Mouse (Mus musculus) forebrain, embryonic 13.5 days (tissue): Measurements from ENCODE around the gene Slc25a13. TPM values are rescaled to one million over a fixed set of nuclear protein-coding genes. Genes with fewer than 3 reads are reported as not detected.

Experiments used
- ATAC-seq: fragments of 200-750 bp; cut with Nextera tagmentation; 2 replicates; pipeline ENCODE4 v1.8.0; 2017
- H3K27ac ChIP-seq: fragments of 300-500 bp; sonication (generic); 2 replicates; pipeline ENCODE4 v1.5.1; 2015; ENCODE audit warnings: inconsistent platforms, mild to moderate bottlenecking, moderate library complexity
- H3K27me3 ChIP-seq: fragments of 300-500 bp; sonication (generic); 2 replicates; pipeline ENCODE4 v1.6.1; 2015; ENCODE audit warnings: mild to moderate bottlenecking, inconsistent platforms
- H3K36me3 ChIP-seq: fragments of 300-500 bp; sonication (generic); 2 replicates; pipeline ENCODE4 v1.6.1; 2015; ENCODE audit warnings: mild to moderate bottlenecking, inconsistent platforms; ENCODE audit not compliant: poor library complexity, severe bottlenecking
- H3K4me1 ChIP-seq: fragments of 300-500 bp; sonication (generic); 2 replicates; pipeline ENCODE4 v1.6.1; 2015; ENCODE audit warnings: inconsistent platforms
- H3K4me2 ChIP-seq: fragments of 300-500 bp; sonication (generic); 2 replicates; pipeline ENCODE4 v1.6.1; 2015; ENCODE audit warnings: inconsistent platforms, mild to moderate bottlenecking, moderate library complexity
- H3K4me3 ChIP-seq: fragments of 300-500 bp; sonication (generic); 2 replicates; pipeline ENCODE4 v1.5.1; 2015; ENCODE audit warnings: mild to moderate bottlenecking, inconsistent platforms
- H3K9ac ChIP-seq: fragments of 300-500 bp; sonication (generic); 2 replicates; pipeline ENCODE4 v1.6.1; 2015; ENCODE audit warnings: mild to moderate bottlenecking, inconsistent platforms
- H3K9me3 ChIP-seq: fragments of 300-500 bp; sonication (generic); replicated peaks from 2 replicates; pipeline ENCODE4 v1.6.1; 2016; ENCODE audit warnings: inconsistent platforms
- WGBS: fragments of 180-500 bp; shearing (Covaris S2); methylation state at CpG from one replicate; pipeline ENCODE4 v1.1.7; 2015; 5-methylcytosine and 5-hydroxymethylcytosine counted together
- polyA plus RNA-seq: library from polyadenylated mRNA; unstranded; fragments of >200 nt; fragmentation: Nextera tagmentation; extraction: Ambion mirVana; gene quantifications from 2 replicates; pipeline ENCODE4 v1.2.1, GENCODE M21; 2015

The Slc25a13 gene
- polyA plus RNA-seq, 1 experiment from 2014 or later = 15.3 TPM

- WGBS = 9% methylated on average over 5 of the region's 5 CpGs
- H3K4me2 ChIP-seq = peak overlapping the region; percentile 94
- peak overlapping the region; percentile 79 for H3K9ac ChIP-seq
- ATAC-seq = no peak
- H3K27ac ChIP-seq = no peak overlapping the region
- H3K36me3 ChIP-seq = no peaks in the 10 kb centered on the region
- peaks cover 17% of the 10 kb centered on the region for H3K4me1 ChIP-seq
- H3K9me3 ChIP-seq = no peaks in the 10 kb centered on the region
- H3K27me3 ChIP-seq = no peaks in the 10 kb centered on the region
- peak overlapping the region; percentile 64 for H3K4me3 ChIP-seq
Observed at GRCm38 (mm10) chr6:6217286-6217625, 283 bp upstream of the Slc25a13 start.

GRCm38 (mm10) chr6:6216120-6216506, 860 bp downstream of the Slc25a13 start:
- Histone ChIP-seq H3K4me2 (peak overlapping the region; percentile 94), H3K4me3 (peak overlapping the region; percentile 64), H3K9me3 (no peaks in the 10 kb centered on the region), H3K36me3 (no peaks in the 10 kb centered on the region), H3K4me1 (peaks cover 17% of the 10 kb centered on the region), H3K27ac (no peak overlapping the region), H3K27me3 (no peaks in the 10 kb centered on the region), H3K9ac (peak overlapping the region; percentile 79)
- 42% methylated on average over 5 of the region's 5 CpGs for WGBS
- ATAC-seq = no peak

- Histone ChIP-seq H3K4me2 (no peak overlapping the region), H3K9me3 (no peaks in the 10 kb centered on the region), H3K27me3 (no peaks in the 10 kb centered on the region), H3K9ac (no peak overlapping the region), H3K36me3 (no peaks in the 10 kb centered on the region), H3K4me3 (no peak overlapping the region), H3K27ac (no peak overlapping the region), H3K4me1 (peaks cover 17% of the 10 kb centered on the region)
- WGBS = 84% methylated on average over 8 of the region's 8 CpGs
- no peak for ATAC-seq
Observed at GRCm38 (mm10) chr6:6212360-6213310, 4.3 kb downstream of the Slc25a13 start.

DNA sequence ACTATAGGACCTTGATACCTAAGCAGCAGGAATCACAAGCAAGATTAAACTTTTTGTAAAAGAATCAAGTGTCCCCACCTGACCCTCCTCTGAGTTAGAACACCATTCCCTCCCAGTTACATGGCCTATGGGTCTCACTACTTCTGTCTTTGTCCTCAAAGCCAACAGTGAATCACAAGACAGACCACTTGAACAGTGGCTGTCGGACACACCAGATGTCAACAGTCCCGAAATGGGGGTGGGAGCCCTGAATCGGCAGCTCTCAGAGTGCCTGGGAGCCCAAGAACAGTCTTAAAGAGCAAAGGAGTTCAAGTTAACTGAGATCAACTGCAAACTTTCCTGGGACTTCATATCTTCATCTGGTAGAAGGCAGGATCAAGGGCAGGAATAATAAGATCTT, 5.0 kb downstream of the Slc25a13 start:
- no peak overlapping the region for H3K4me2 ChIP-seq
- peaks cover 13% of the 10 kb centered on the region for H3K4me1 ChIP-seq
- no peaks in the 10 kb centered on the region for H3K27me3 ChIP-seq
- H3K9ac ChIP-seq = no peak overlapping the region
- H3K9me3 ChIP-seq = no peaks in the 10 kb centered on the region
- H3K27ac ChIP-seq = no peak overlapping the region
- ATAC-seq = no peak
- no peak overlapping the region for H3K4me3 ChIP-seq
- H3K36me3 ChIP-seq = no peaks in the 10 kb centered on the region
- WGBS = 90% methylated on average over 3 of the region's 3 CpGs

GRCm38 (mm10) chr6:6210637-6211036, 6.3 kb downstream of the Slc25a13 start:
- no peaks in the 10 kb centered on the region for H3K9me3 ChIP-seq
- H3K27ac ChIP-seq = no peak overlapping the region
- no peak overlapping the region for H3K4me2 ChIP-seq
- H3K36me3 ChIP-seq = no peaks in the 10 kb centered on the region
- H3K9ac ChIP-seq = no peak overlapping the region
- no peaks in the 10 kb centered on the region for H3K27me3 ChIP-seq
- 98% methylated on average over 7 of the region's 7 CpGs for WGBS
- ATAC-seq = no peak
- H3K4me1 ChIP-seq = 0 out of 2 replicates have a peak, but pooled peaks cover under 1% of the 10 kb centered on the region
- no peak overlapping the region for H3K4me3 ChIP-seq

GRCm38 (mm10) chr6:6208351-6209059, 8.5 kb downstream of the Slc25a13 start:
- H3K27me3 ChIP-seq = no peaks in the 10 kb centered on the region
- no peaks in the 10 kb centered on the region for H3K4me1 ChIP-seq
- H3K4me3 ChIP-seq = no peak overlapping the region
- H3K36me3 ChIP-seq = no peaks in the 10 kb centered on the region
- H3K9me3 ChIP-seq = no peaks in the 10 kb centered on the region
- no peak overlapping the region for H3K27ac ChIP-seq
- no peak for ATAC-seq
- WGBS = 89% methylated on average over 4 of the region's 4 CpGs
- no peak overlapping the region for H3K4me2 ChIP-seq
- H3K9ac ChIP-seq = no peak overlapping the region

DNA sequence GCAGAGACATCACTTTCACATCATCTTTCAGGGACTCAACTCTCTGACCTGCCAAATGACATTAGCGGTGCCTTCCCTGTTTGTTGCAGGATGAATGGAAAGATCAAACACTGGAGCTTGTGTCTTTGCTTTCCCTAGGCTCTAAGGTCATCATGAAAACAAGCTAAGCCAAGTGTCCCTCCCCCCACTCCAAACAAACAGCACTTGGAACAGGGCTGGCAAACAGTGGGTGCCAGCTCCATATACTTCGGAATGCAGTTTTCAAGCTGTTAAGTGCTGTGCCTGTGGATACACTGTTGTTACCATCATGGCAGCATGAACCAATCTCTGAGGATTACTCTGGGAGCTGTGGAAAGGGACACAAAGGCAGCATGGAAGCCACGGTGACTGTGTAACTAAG, 9.1 kb downstream of the Slc25a13 start:
- Histone ChIP-seq H3K4me3 (no peak overlapping the region), H3K4me1 (no peaks in the 10 kb centered on the region), H3K9ac (no peak overlapping the region), H3K9me3 (no peaks in the 10 kb centered on the region), H3K27me3 (no peaks in the 10 kb centered on the region), H3K27ac (no peak overlapping the region), H3K4me2 (no peak overlapping the region), H3K36me3 (no peaks in the 10 kb centered on the region)
- no peak for ATAC-seq
- 79% methylated on average over 3 of the region's 3 CpGs for WGBS

- H3K4me2 ChIP-seq = no peak overlapping the region
- 81% methylated on average over 1 of the region's 1 CpGs for WGBS
- H3K4me1 ChIP-seq = no peaks in the 10 kb centered on the region
- no peak for ATAC-seq
- no peaks in the 10 kb centered on the region for H3K36me3 ChIP-seq
- no peak overlapping the region for H3K9ac ChIP-seq
- no peaks in the 10 kb centered on the region for H3K9me3 ChIP-seq
- H3K4me3 ChIP-seq = no peak overlapping the region
- no peak overlapping the region for H3K27ac ChIP-seq
- no peaks in the 10 kb centered on the region for H3K27me3 ChIP-seq
Observed at GRCm38 (mm10) chr6:6207395-6207794, 9.6 kb downstream of the Slc25a13 start.

DNA sequence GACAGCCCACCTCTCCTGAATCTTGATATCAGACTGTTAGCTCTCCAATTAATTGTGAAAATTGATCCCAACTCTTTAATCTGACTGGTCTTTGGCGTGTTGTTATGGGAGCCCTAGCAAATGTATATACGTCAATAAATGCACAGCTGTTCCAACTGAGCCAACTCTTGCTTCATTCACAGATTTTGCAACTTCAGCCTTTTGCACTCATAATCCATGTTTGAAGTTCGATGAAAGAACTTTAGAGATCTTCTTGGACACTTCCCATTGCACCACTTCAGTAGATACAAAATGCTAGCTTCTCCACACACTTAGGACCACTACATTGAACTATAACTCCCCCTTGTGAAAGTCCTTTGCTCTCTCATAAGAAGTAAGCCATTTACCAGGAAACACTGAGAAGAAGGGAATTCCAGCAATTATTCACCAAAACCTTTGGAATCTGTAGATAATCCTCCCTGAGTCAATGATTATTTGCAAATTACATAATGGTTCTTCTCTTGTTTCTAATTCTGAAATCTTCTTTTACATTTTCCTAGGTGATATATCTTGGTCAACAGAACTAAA, 11.3 kb downstream of the Slc25a13 start:
- ATAC-seq = no peak
- no peak overlapping the region for H3K27ac ChIP-seq
- H3K4me2 ChIP-seq = no peak overlapping the region
- no peaks in the 10 kb centered on the region for H3K27me3 ChIP-seq
- H3K9me3 ChIP-seq = no peaks in the 10 kb centered on the region
- no peaks in the 10 kb centered on the region for H3K4me1 ChIP-seq
- H3K9ac ChIP-seq = no peak overlapping the region
- 90% methylated on average over 3 of the region's 3 CpGs for WGBS
- H3K4me3 ChIP-seq = no peak overlapping the region
- no peaks in the 10 kb centered on the region for H3K36me3 ChIP-seq

GRCm38 (mm10) chr6:6202451-6202850, 14.5 kb downstream of the Slc25a13 start:
- H3K36me3 ChIP-seq = no peaks in the 10 kb centered on the region
- H3K4me1 ChIP-seq = 0 out of 2 replicates have a peak, but pooled peaks cover 3% of the 10 kb centered on the region
- H3K9ac ChIP-seq = no peak overlapping the region
- no peak overlapping the region for H3K4me2 ChIP-seq
- 91% methylated on average over 6 of the region's 6 CpGs for WGBS
- H3K27me3 ChIP-seq = no peaks in the 10 kb centered on the region
- no peak overlapping the region for H3K27ac ChIP-seq
- no peaks in the 10 kb centered on the region for H3K9me3 ChIP-seq
- H3K4me3 ChIP-seq = no peak overlapping the region
- ATAC-seq = no peak

DNA sequence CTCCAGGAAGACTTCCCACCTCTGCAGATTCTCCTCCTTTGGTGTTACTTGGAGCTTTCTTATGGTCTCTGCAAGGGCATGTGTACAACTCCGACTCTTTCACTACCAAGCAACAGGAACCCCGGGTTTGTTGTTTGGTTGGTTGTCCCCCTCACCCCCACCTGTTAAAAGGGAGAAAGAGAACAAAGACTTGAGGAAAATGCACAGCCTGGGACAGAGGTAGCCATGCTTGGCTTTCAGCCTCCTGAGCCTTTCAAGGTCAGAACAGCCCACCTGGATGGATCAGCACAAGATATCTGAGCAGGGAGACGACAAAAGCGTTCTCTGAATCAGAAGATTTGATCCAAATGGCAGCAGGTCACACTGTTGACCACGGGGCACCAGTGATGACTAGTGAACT, 15.0 kb downstream of the Slc25a13 start:
- 83% methylated on average over 5 of the region's 5 CpGs for WGBS

More for the DNA sequence above, 15.0 kb downstream of the Slc25a13 start:
- Histone ChIP-seq H3K27ac (no peak overlapping the region), H3K36me3 (no peaks in the 10 kb centered on the region), H3K27me3 (no peaks in the 10 kb centered on the region), H3K4me1 (0 out of 2 replicates have a peak, but pooled peaks cover 3% of the 10 kb centered on the region), H3K9me3 (no peaks in the 10 kb centered on the region), H3K4me3 (no peak overlapping the region), H3K9ac (no peak overlapping the region), H3K4me2 (no peak overlapping the region)
- ATAC-seq = no peak
